Comparison of ENCODE assay signal across 11 mouse cellular contexts in genomic region chr7:50210678-50211251, GRCm38 (mm10).
DNase-seq lines count a peak whose midpoint lies in the region; ATAC-seq and TF ChIP-seq lines count a peak whose summit lies in the region.
"Had no signal": no experiment of that assay in that cellular context is flagged by ENCODE, and none has a peak within 500 bp of the region (broad histone marks: within the 10 kb centered on the region; RNA-seq: fewer than 3 reads in every experiment).

No protein-coding gene starts in this region.

- peaks cover 4% of the 10 kb centered on the region; the same call in 1 of the 2 replicates for H3K4me1 ChIP-seq in lung, embryonic 14.5 days (ENCODE audit: insufficient read depth)
- no peaks in the 10 kb centered on the region for H3K4me1 ChIP-seq in forebrain, postnatal 0 days (ENCODE audit: insufficient read depth)
- H3K4me1 ChIP-seq in midbrain, embryonic 14.5 days (ENCODE audit: control insufficient read depth, insufficient read depth, low read length), result peaks cover 8% of the 10 kb centered on the region; the same call in 1 of the 2 replicates

- no peak overlapping the region for H3K9ac ChIP-seq in lung, embryonic 14.5 days
- no peak overlapping the region for H3K9ac ChIP-seq in forebrain, postnatal 0 days
- no peak overlapping the region for H3K9ac ChIP-seq in midbrain, embryonic 14.5 days (replicated peaks; ENCODE audit: low read length)
- H3K9ac ChIP-seq: embryonic facial prominence, embryonic 13.5 days had no signal

- peaks cover 5% of the 10 kb centered on the region; the same call in 1 of the 2 replicates for H3K9me3 ChIP-seq in lung, embryonic 14.5 days (ENCODE audit: low read depth, low read length)
- H3K9me3 ChIP-seq in forebrain, postnatal 0 days (ENCODE audit: low read length), result no peaks in the 10 kb centered on the region; the same call in 1 of the 2 replicates
- peaks cover 4% of the 10 kb centered on the region; the same call in 1 of the 2 replicates for H3K9me3 ChIP-seq in midbrain, embryonic 14.5 days (ENCODE audit: control insufficient read depth, low read length)

- no peak overlapping the region for H3K4me3 ChIP-seq in lung, embryonic 14.5 days (ENCODE audit: low read depth, low read length)
- no peak overlapping the region for H3K4me3 ChIP-seq in forebrain, postnatal 0 days (ENCODE audit: low read depth, low read length)
- H3K4me3 ChIP-seq in midbrain, embryonic 14.5 days (replicated peaks; ENCODE audit: low read depth, low read length), result no peak overlapping the region
- H3K4me3 ChIP-seq: embryonic facial prominence, embryonic 13.5 days had no signal

- H3K36me3 ChIP-seq in lung, embryonic 14.5 days (ENCODE audit: insufficient read depth), result no peaks in the 10 kb centered on the region
- no peaks in the 10 kb centered on the region for H3K36me3 ChIP-seq in forebrain, postnatal 0 days (ENCODE audit: insufficient read depth)
- no peaks in the 10 kb centered on the region for H3K36me3 ChIP-seq in midbrain, embryonic 14.5 days (ENCODE audit: control insufficient read depth, insufficient read depth, low read length)
- H3K36me3 ChIP-seq: embryonic facial prominence, embryonic 13.5 days had no signal

- 0 out of 2 replicates have a peak, but pooled peaks cover 6% of the 10 kb centered on the region for H3K27me3 ChIP-seq in lung, embryonic 14.5 days (ENCODE audit: insufficient read depth, low read length)
- no peaks in the 10 kb centered on the region; the same call in 1 of the 2 replicates for H3K27me3 ChIP-seq in forebrain, postnatal 0 days (ENCODE audit: insufficient read depth, low read length)
- H3K27me3 ChIP-seq in midbrain, embryonic 14.5 days (ENCODE audit: control insufficient read depth, insufficient read depth, low read length), result no peaks in the 10 kb centered on the region
- H3K27me3 ChIP-seq: embryonic facial prominence, embryonic 13.5 days had no signal

- peak; percentile 94 for ATAC-seq in lung, embryonic 14.5 days (ENCODE audit: insufficient read depth)
- peak; percentile 75 for ATAC-seq in forebrain, postnatal 0 days
- peak; percentile 82; the same call in 1 of the 2 replicates for ATAC-seq in midbrain, embryonic 14.5 days (ENCODE audit: low FRiP score, low TSS enrichment)

- 23% methylated on average over 6 of the region's 6 CpGs for WGBS in lung, embryonic 14.5 days
- 16% methylated on average over 6 of the region's 6 CpGs for WGBS in forebrain, postnatal 0 days
- 14% methylated on average over 6 of the region's 6 CpGs for WGBS in midbrain, embryonic 14.5 days

- intact Hi-C loops in left cerebral cortex, postnatal 4 days (cut with DNase I), result no loop called here

- H3K4me2 ChIP-seq in lung, embryonic 14.5 days, result no peak overlapping the region
- H3K4me2 ChIP-seq in forebrain, postnatal 0 days (ENCODE audit: low read depth), result no peak overlapping the region
- peak overlapping the region; percentile 15; the same call in 1 of the 2 replicates for H3K4me2 ChIP-seq in midbrain, embryonic 14.5 days (ENCODE audit: low read length)
- H3K4me2 ChIP-seq: embryonic facial prominence, embryonic 13.5 days had no signal

- peak; percentile 95 for DNase-seq in lung, embryonic 14.5 days
- DNase-seq in lung, adult 18-20 months, result no peak
- DNase-seq in brain, embryonic 18.5 days (ENCODE audit: low read depth, low spot score), result peak; percentile 42
- peak; percentile 74 for DNase-seq in forebrain, postnatal 0 days
- DNase-seq in midbrain, embryonic 14.5 days, result peak; percentile 71
- no peak for DNase-seq in left cerebral cortex, postnatal 4 days
- no peak for DNase-seq in urinary bladder, adult 2 months (ENCODE audit: low spot score)
- DNase-seq: heart, postnatal 10 days; liver; right cerebral cortex, postnatal 25 days had no signal

- TF ChIP-seq CTCF in lung, embryonic 14.5 days (IDR thresholded peaks at IDR 0.05; ENCODE audit: low read depth), result no peak
- TF ChIP-seq CTCF in forebrain, postnatal 0 days (IDR thresholded peaks at IDR 0.05; ENCODE audit: low read depth), result no peak

- no peak overlapping the region for H3K27ac ChIP-seq in lung, embryonic 14.5 days (ENCODE audit: low read depth)
- H3K27ac ChIP-seq in forebrain, postnatal 0 days (ENCODE audit: low read depth, low read length), result no peak overlapping the region
- H3K27ac ChIP-seq in midbrain, embryonic 14.5 days (replicated peaks; ENCODE audit: low read depth, low read length), result peak overlapping the region; percentile 57
- H3K27ac ChIP-seq: embryonic facial prominence, embryonic 13.5 days had no signal

Comparison
In these comparisons a context has a peak if more than half of its experiments do, and no peak if none do; other contexts are left out.
1. DNase-seq: peak in lung, embryonic 14.5 days (single experiment), brain, embryonic 18.5 days (single experiment), forebrain, postnatal 0 days (single experiment) and midbrain, embryonic 14.5 days (single experiment); none in lung, adult 18-20 months (0 of 2), left cerebral cortex, postnatal 4 days (single experiment) and urinary bladder, adult 2 months (single experiment).
2. Peak in every context shown above with its lines, with median percentiles within 50 percentile points of each other: ATAC-seq.